Mouse (Mus musculus) lung, postnatal 36 days (tissue): ENCODE data around the gene Txnrd1.

Source experiments
- DNase-seq: peaks from one replicate; pipeline ENCODE4 v3.0.0; 2022; ENCODE audit warnings: mixed read lengths

Gene Txnrd1

GRCm38 (mm10) chr10:82924750-82925149 lies 91.0 kb downstream of the Txnrd1 start:
- no peak for DNase-seq

- DNase-seq = no peak
Measured at GRCm38 (mm10) chr10:82925624-82926023, 91.9 kb downstream of the Txnrd1 start.

- DNase-seq = no peak
Measured at GRCm38 (mm10) chr10:82935018-82935633, 101.4 kb downstream of the Txnrd1 start.

GRCm38 (mm10) chr10:82935774-82936173 lies 102.0 kb downstream of the Txnrd1 start:
- DNase-seq = no peak
